Mouse (Mus musculus) limb, embryonic 11.5 days (tissue): ENCODE results near the gene Tas2r143. TPM values are rescaled to one million over a fixed set of nuclear protein-coding genes. Genes with fewer than 3 reads are reported as not detected.

Experiments
- ATAC-seq: fragments of 200-750 bp; cut with Nextera tagmentation; 2 replicates; pipeline ENCODE4 v1.8.0; 2017; ENCODE audit warnings: low read depth; ENCODE audit not compliant: insufficient number of reproducible peaks, low FRiP score, low TSS enrichment
- DNase-seq: peaks from one replicate; pipeline ENCODE4 v3.0.0-alpha.2; 2015; ENCODE audit warnings: low spot score
- H3K27ac ChIP-seq: fragments of 300-500 bp; sonication (generic); replicated peaks from 2 replicates; pipeline ENCODE4 v1.5.1; 2014; ENCODE audit warnings: low read depth, mild to moderate bottlenecking, low read length
- H3K27me3 ChIP-seq: fragments of 300-500 bp; sonication (generic); 2 replicates; pipeline ENCODE4 v1.6.1; 2014; ENCODE audit warnings: mild to moderate bottlenecking, low read length, mixed read lengths; ENCODE audit not compliant: control insufficient read depth, insufficient read depth
- H3K36me3 ChIP-seq: fragments of 300-500 bp; sonication (generic); 2 replicates; pipeline ENCODE4 v1.6.1; 2014; ENCODE audit warnings: mild to moderate bottlenecking, low read length, moderate library complexity, mixed read lengths; ENCODE audit not compliant: control insufficient read depth, insufficient read depth
- H3K4me1 ChIP-seq: fragments of 300-500 bp; sonication (generic); 2 replicates; pipeline ENCODE4 v1.6.1; 2014; ENCODE audit warnings: low read length, mixed read lengths; ENCODE audit not compliant: control insufficient read depth, insufficient read depth
- H3K4me2 ChIP-seq: fragments of 300-500 bp; sonication (generic); 2 replicates; pipeline ENCODE4 v1.6.1; 2014; ENCODE audit warnings: low read depth, mild to moderate bottlenecking, moderate library complexity; ENCODE audit not compliant: severe bottlenecking
- H3K4me3 ChIP-seq: fragments of 300-500 bp; sonication (generic); 2 replicates; pipeline ENCODE4 v1.5.1; 2014; ENCODE audit warnings: low read depth, low read length
- H3K9ac ChIP-seq: fragments of 300-500 bp; sonication (generic); 2 replicates; pipeline ENCODE4 v1.6.1; 2014; ENCODE audit warnings: mild to moderate bottlenecking, low read length
- H3K9me3 ChIP-seq: fragments of 300-500 bp; sonication (generic); 2 replicates; pipeline ENCODE4 v1.6.1; 2016; ENCODE audit warnings: low read length; ENCODE audit not compliant: control insufficient read depth
- WGBS: fragments of 180-500 bp; shearing (Covaris S2); extraction: QIAGEN DNeasy Blood & Tissue Kit; methylation state at CpG from one replicate; pipeline ENCODE4 v1.1.7; 2014; 5-methylcytosine and 5-hydroxymethylcytosine counted together
- polyA plus RNA-seq: library from polyadenylated mRNA; unstranded; fragments of >200 nt; fragmentation: Nextera tagmentation; extraction: Ambion mirVana; gene quantifications from 2 replicates; pipeline ENCODE4 v1.2.1, GENCODE M21; 2014

Gene Tas2r143
- polyA plus RNA-seq, 1 experiment from 2014 or later = not detected

GRCm38 (mm10) chr6:42379551-42379950 lies 20.5 kb upstream of the Tas2r143 start:
- no peaks in the 10 kb centered on the region for H3K9me3 ChIP-seq
- H3K27me3 ChIP-seq = no peaks in the 10 kb centered on the region
- no peak overlapping the region for H3K27ac ChIP-seq
- ATAC-seq (no peak), DNase-seq (no peak)
- no peaks in the 10 kb centered on the region for H3K36me3 ChIP-seq
- no peak overlapping the region for H3K9ac ChIP-seq
- 69% methylated on average over 3 of the region's 3 CpGs for WGBS
- peaks cover 2% of the 10 kb centered on the region; the same call in 1 of the 2 replicates for H3K4me1 ChIP-seq
- no peak overlapping the region for H3K4me2 ChIP-seq
- H3K4me3 ChIP-seq = no peak overlapping the region

DNA sequence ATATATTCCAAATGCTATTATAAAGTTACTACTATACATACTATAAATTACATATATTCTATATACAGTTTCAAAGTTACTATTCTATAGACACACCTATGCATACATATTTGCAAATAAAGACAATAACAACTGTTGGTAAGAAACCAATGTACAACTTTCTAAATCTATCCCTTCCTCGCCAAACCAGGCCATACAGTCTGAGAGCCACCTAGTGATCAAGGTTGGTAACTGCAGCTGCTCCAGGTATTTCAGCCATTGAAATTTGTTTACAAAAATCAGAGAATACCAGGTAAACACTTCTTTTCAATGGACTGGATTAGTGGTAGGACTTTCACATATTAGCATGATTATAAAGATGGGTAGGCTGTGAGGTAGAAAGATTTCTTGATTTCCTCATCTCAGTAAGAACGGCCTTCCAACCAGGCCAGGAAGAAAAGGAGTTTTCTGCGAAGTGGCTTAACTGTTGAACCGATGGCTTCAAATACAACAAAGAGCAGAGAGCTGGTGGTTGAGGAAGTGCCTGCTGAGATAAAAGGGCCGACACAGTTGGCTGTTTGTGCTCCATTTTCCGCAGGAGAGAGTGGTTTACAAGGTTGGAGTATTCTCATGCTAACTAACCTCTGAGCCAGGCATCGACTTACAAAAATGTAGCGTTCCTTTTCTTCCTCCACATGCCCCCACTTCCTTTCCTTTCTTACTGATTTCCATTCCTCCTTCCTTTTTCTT lies 19.5 kb upstream of the Tas2r143 start:
- H3K9me3 ChIP-seq = no peaks in the 10 kb centered on the region
- no peaks in the 10 kb centered on the region for H3K36me3 ChIP-seq
- H3K27ac ChIP-seq = no peak overlapping the region
- peak; percentile 67 for DNase-seq
- WGBS = 10% methylated on average over 8 of the region's 8 CpGs
- H3K4me3 ChIP-seq = no peak overlapping the region
- H3K4me1 ChIP-seq = peaks cover 2% of the 10 kb centered on the region; the same call in 1 of the 2 replicates
- peak overlapping the region; percentile 22; the same call in 1 of the 2 replicates for H3K9ac ChIP-seq
- peak; percentile 54; the same call in 1 of the 2 replicates for ATAC-seq
- H3K27me3 ChIP-seq = no peaks in the 10 kb centered on the region
- H3K4me2 ChIP-seq = peak overlapping the region; percentile 12; the same call in 1 of the 2 replicates

DNA sequence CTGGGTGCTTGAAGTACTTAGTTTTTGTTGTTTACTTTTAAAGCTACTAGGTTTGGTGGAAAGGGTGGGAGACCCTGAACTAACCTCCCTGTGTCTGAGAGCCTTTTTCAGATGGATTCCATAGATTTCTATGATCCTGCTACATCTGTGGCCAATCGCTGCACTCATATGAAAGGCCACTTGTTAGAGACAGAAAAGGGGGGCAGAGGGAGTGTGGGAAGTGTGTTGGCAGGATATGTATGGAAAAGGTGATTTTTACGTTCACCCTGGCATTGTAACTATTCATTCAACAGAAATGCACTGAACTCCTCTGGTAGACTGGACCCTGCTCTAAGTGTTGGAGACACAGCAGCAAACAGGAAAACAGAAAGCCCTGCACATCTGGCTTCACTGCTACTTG lies 18.8 kb upstream of the Tas2r143 start:
- H3K4me1 ChIP-seq = peaks cover 2% of the 10 kb centered on the region; the same call in 1 of the 2 replicates
- WGBS = 27% methylated on average over 2 of the region's 2 CpGs
- ATAC-seq (no peak), DNase-seq (no peak)
- H3K9ac ChIP-seq = no peak overlapping the region
- H3K36me3 ChIP-seq = no peaks in the 10 kb centered on the region
- H3K4me2 ChIP-seq = no peak overlapping the region
- H3K9me3 ChIP-seq = no peaks in the 10 kb centered on the region
- no peak overlapping the region for H3K4me3 ChIP-seq
- no peaks in the 10 kb centered on the region for H3K27me3 ChIP-seq
- no peak overlapping the region for H3K27ac ChIP-seq

- no peak for DNase-seq
- ATAC-seq = peak; percentile 31; the same call in 1 of the 2 replicates
- H3K4me3 ChIP-seq = no peak overlapping the region
- no peak overlapping the region for H3K4me2 ChIP-seq
- peaks cover 2% of the 10 kb centered on the region; the same call in 1 of the 2 replicates for H3K4me1 ChIP-seq
- H3K27ac ChIP-seq = no peak overlapping the region
- no peaks in the 10 kb centered on the region for H3K9me3 ChIP-seq
- no peaks in the 10 kb centered on the region for H3K27me3 ChIP-seq
- WGBS = 66% methylated on average over 9 of the region's 9 CpGs
- H3K9ac ChIP-seq = no peak overlapping the region
- H3K36me3 ChIP-seq = no peaks in the 10 kb centered on the region
These were observed 18.1 kb upstream of the Tas2r143 start for GRCm38 (mm10) chr6:42381916-42382381.

GRCm38 (mm10) chr6:42383360-42383759 lies 16.7 kb upstream of the Tas2r143 start:
- ATAC-seq = no peak
- no peak for DNase-seq
- Histone ChIP-seq H3K4me1 (peaks cover 2% of the 10 kb centered on the region; the same call in 1 of the 2 replicates), H3K9ac (no peak overlapping the region), H3K36me3 (no peaks in the 10 kb centered on the region), H3K9me3 (no peaks in the 10 kb centered on the region), H3K27me3 (no peaks in the 10 kb centered on the region), H3K4me3 (no peak overlapping the region), H3K27ac (no peak overlapping the region), H3K4me2 (no peak overlapping the region)
- WGBS = 91% methylated on average over 5 of the region's 5 CpGs

DNA sequence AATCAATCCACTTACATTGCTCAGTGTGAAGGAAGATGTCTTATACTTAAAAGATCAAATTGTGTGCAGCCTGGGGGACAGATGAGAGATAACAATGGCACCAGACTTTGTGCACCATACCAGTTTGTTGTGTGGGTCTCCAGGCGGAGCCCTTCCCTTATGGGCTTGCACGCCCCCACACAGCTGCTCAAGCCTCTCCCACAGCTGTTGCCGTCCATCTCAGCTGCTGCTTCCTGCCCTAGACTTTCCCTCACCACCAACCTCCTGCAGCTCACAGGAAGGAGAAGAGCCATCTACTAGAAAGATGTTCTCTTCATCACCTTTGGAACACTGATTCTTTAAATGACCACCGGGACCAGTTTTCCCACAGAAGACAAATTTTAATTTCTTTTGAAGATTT lies 14.4 kb upstream of the Tas2r143 start:
- DNase-seq = no peak
- Histone ChIP-seq H3K27me3 (no peaks in the 10 kb centered on the region), H3K4me3 (no peak overlapping the region), H3K4me2 (no peak overlapping the region), H3K27ac (no peak overlapping the region), H3K36me3 (no peaks in the 10 kb centered on the region), H3K9ac (no peak overlapping the region), H3K4me1 (peaks cover 2% of the 10 kb centered on the region; the same call in 1 of the 2 replicates), H3K9me3 (no peaks in the 10 kb centered on the region)
- 75% methylated on average over 4 of the region's 4 CpGs for WGBS
- ATAC-seq = no peak; the same call in 1 of the 2 replicates

GRCm38 (mm10) chr6:42391796-42392330 lies 8.2 kb upstream of the Tas2r143 start:
- WGBS = 30% methylated on average over 2 of the region's 2 CpGs

DNA sequence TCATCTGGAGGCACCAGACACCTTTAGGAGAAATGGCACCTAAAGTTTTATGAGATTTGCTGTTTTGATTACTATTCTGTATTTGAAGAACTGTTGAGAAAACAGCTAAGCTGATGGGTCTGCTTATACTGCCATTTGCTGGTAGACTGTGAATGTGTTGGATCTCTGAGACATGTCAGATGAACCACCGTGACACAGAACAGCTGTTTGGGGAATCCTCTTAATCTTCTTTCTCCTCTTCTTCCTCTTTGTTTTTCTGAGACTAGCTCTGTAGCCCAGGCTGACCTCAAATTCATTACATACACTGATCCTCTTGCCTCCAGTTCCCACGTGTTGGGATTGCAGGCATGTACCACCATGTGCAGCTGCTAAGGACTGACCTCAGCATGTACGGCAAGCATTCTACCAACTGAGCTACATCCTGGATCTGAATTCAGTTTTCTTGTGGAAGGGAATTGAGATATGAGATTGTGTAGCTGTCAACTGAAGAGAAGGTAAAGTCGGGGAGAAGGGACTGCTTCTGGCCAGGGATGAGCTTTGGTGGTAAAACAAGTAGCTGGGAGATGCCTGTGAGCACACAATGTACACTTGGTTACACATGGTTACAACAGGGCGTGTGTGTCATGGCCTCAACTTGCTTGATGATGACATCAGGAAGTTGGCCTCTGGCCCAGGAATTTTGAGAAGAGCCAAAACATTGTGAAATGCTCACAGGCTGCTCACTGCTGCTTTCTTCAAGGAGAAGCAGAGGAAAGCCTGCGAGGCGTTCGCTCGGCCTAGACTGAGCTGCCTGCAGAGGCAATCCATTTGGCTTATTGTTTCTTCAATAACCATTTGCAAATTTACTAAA lies 3.9 kb upstream of the Tas2r143 start:
- Histone ChIP-seq H3K9me3 (no peaks in the 10 kb centered on the region), H3K4me2 (no peak overlapping the region), H3K4me3 (no peak overlapping the region), H3K27me3 (no peaks in the 10 kb centered on the region), H3K4me1 (no peaks in the 10 kb centered on the region), H3K36me3 (no peaks in the 10 kb centered on the region), H3K9ac (no peak overlapping the region), H3K27ac (no peak overlapping the region)
- no peak for ATAC-seq
- 83% methylated on average over 9 of the region's 9 CpGs for WGBS
- DNase-seq = no peak

More at GRCm38 (mm10) chr6:42391796-42392330, 8.2 kb upstream of the Tas2r143 start:
- ATAC-seq (no peak), DNase-seq (no peak)
- Histone ChIP-seq H3K4me1 (no peaks in the 10 kb centered on the region), H3K9me3 (no peaks in the 10 kb centered on the region), H3K27ac (no peak overlapping the region), H3K4me3 (no peak overlapping the region), H3K27me3 (no peaks in the 10 kb centered on the region), H3K4me2 (no peak overlapping the region), H3K36me3 (no peaks in the 10 kb centered on the region), H3K9ac (no peak overlapping the region)
